Mouse (Mus musculus): ENCODE results near the gene Tmem251. TPM values are rescaled to one million over a fixed set of nuclear protein-coding genes. Genes with fewer than 3 reads are reported as not detected.

Gene Tmem251
- polyA plus RNA-seq (2012; rRNA removed): 4.1 and 4.4 TPM in 2 replicates

GRCm38 (mm10) chr12:102743589-102744574 lies at the start of gene Tmem251, which contains the start of gene Moap1:
Gene Tmem251 (plus strand): TSS chr12:102743762.
Gene Moap1 (minus strand): TSS chr12:102743661.

GRCm38 (mm10) chr12:102704457-102705198 lies 38.9 kb upstream of the Tmem251 start, which contains the start of gene Itpk1:
Gene Itpk1 (minus strand): TSS chr12:102704930.

GRCm38 (mm10) chr12:102757689-102758402 lies 14.3 kb downstream of the Tmem251 start, which contains the start of the genes Gm28051, Gon7 and Ubr7:
Gene Gm28051 (minus strand): TSS chr12:102757765.
Gene Gon7 (minus strand): TSS chr12:102757803.
Gene Ubr7 (plus strand): TSS chr12:102757967.

DNA sequence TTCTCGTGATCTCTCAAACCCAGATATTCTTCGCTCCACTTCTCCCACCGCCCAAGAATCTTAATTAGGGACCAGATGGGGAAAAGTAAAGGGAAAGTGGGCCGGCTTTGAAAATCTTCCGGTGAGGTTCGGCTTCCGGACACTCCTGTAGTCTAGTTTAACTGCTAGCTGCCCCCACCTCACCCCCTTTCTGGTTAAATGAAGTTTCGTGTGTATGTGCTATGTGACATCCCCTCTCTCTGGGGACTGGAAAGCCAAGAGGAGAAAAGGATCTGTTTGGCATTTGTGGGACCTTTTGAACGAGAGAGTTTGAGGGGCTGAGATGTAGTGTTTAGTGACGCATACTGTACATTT lies 14.8 kb downstream of the Tmem251 start, which contains the start of gene Gm20604:
Gene Gm20604, minus strand, starts transcription at position 270 of the 354 bp plus-strand sequence.

Other genes starting within 250 kb of the Tmem251 start
- gene Chga, start 188.8 kb upstream of the Tmem251 start, polyA plus RNA-seq (2012; rRNA removed): 15.3 and 22.4 TPM in 2 replicates
- gene Itpk1, start 38.8 kb upstream of the Tmem251 start, polyA plus RNA-seq (2012; rRNA removed): 11.2 and 11.9 TPM in 2 replicates
- 3.0 and 7.8 TPM in 2 replicates for gene Moap1, start 101 bp upstream of the Tmem251 start, polyA plus RNA-seq (2012; rRNA removed)
- gene Gm28051, start 14.0 kb downstream of the Tmem251 start, polyA plus RNA-seq (2012; rRNA removed): not detected in 2 replicates
- 27.7 and 43.6 TPM in 2 replicates for gene Gon7, start 14.0 kb downstream of the Tmem251 start, polyA plus RNA-seq (2012; rRNA removed)
- gene Ubr7, start 14.2 kb downstream of the Tmem251 start, polyA plus RNA-seq (2012; rRNA removed): 54.4 and 60.6 TPM in 2 replicates
- gene Gm20604, start 14.9 kb downstream of the Tmem251 start, polyA plus RNA-seq (2012; rRNA removed): 25.1 and 28.7 TPM in 2 replicates
- 23.2 and 31.4 TPM in 2 replicates for gene Btbd7, start 134.7 kb downstream of the Tmem251 start, polyA plus RNA-seq (2012; rRNA removed)
- gene Cox8c, start 155.6 kb downstream of the Tmem251 start, polyA plus RNA-seq (2012; rRNA removed): not detected in 2 replicates
- gene Unc79, start 205.1 kb downstream of the Tmem251 start, polyA plus RNA-seq (2012; rRNA removed): 6.6 and 7.8 TPM in 2 replicates